Mouse (Mus musculus): ENCODE results near the gene Sez6l. TPM values are rescaled to one million over a fixed set of nuclear protein-coding genes. Genes with fewer than 3 reads are reported as not detected.

Sez6l gene
- total RNA-seq, 4 experiments from 2014 or later = 193 to 229 (median 215) TPM

GRCm38 (mm10) chr5:112535868-112536267, 41.1 kb downstream of the Sez6l start:
- DNase-seq (ENCODE audit: low spot score in 2 of 2) = no peak

DNA sequence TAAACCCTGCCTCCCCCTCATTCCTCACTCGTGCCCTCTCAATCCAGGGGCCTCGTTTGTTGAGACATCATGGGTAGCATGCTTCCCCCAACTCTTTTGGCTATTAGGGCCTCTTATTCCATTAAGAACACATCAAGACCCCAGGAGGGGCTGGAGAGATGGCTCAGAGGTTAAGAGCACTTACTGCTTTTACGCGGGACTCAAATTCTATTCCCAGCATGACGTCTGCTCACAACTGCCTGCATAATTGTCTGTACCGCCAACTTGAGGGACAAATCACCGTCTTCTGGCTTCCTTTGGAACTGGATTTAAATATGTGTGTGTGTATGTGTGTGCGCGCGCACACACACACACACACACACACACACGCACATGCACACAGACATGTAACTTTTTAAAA, 42.8 kb downstream of the Sez6l start:
- no peak for DNase-seq (ENCODE audit: low spot score in 2 of 2)

DNA sequence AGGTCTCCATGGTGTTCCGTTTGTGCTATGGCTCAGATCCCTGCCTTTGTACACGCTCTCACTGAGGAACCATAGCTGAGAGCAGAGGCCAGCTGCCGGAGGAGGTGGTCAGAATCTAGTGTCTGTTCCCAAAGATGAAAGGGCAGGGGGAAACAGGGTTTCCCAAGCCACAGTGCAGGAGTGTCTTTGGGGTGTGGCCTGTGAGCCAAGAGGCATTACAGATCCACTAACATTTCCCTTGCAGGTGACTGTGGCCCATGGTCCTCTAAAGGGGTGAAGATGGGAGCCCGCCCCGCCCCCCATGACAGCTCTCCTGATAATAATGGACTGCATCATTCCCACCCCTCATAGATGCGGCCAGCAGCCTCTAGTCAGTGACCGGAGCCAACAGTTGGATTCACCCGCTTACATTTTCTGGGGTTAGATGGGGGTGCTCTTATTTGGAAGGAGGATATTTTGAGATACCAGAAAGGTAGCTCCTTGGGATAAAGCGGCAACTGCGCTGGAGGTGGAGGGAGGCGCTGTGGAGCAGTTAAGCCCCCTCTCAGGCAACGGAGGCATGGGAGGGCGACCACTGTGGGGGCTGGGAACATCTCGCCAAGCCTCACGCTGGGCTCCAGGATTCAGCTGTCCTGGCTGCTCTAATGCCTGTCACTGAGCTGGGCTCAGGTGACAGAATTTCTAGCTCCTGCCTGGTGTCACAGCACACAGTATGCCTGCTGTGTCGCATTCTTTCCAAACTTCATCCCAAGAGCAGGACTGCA, 43.5 kb downstream of the Sez6l start:
- no peak for DNase-seq (ENCODE audit: low spot score in 2 of 2)

DNA sequence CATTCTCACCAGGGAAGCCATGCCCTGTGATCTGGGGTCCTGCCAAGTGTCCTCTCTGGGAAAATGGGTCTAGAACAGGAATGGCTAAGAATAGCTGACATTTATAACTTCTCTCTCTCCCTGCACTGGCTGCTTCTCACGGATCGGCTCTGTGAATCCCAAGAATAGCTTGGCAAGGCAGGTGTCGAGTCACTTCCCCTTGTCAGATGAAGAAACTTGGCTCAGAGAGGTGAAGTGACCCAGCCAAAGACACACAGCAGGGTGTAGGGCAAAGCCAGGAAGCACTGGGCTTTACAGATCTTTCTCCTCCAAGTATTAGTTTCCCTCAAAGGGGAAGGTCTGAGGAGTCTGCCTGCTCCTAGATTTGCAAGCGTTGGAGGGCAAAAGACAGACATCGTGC, 44.1 kb downstream of the Sez6l start:
- no peak for DNase-seq (ENCODE audit: low spot score in 2 of 2)

DNA sequence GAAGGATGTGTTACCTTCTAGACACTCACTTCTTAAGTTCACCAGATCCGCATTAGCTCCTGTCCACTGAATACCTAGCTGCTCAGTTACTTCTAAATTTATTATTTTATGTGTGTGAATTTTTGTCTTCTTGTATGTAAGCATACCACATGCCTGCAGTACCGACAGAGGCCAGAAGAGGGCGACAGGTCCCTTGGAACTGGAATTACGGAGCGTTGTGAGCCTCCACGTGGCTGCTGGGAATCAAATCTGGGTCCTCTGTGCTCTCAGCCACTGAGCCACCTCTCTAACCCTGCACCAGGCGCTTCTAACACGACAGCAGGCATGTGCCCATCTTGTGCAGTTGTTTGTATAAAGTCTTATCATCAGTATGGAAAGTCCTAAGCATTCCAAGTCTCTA, 44.8 kb downstream of the Sez6l start:
- DNase-seq (ENCODE audit: low spot score in 2 of 2) = no peak

DNA sequence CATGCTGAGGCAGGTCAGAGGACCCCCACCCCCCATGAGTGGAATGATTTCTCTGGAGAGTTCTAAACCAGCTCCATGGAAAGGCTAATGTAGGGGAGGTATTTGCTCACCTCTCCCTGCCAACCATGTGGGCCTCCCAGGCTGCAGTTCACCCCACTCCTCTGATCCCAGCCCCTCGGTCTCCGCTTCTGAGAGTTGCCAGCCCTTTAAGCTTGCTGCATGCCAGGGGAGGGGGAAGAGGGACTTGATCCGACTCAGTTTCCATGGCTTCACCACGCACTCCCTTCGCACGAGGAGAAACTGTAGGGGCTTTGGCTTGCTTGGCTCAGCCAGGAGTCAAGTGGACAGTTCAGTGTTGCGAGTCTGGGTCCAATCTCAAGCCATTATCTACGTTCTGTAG, 45.9 kb downstream of the Sez6l start:
- no peak for DNase-seq (ENCODE audit: low spot score in 2 of 2)

- DNase-seq (ENCODE audit: low spot score in 2 of 2) = peak; percentile 69 to 79
Measured at GRCm38 (mm10) chr5:112526936-112527335, 50.0 kb downstream of the Sez6l start.

- DNase-seq (ENCODE audit: low spot score in 2 of 2) = no peak
Measured at GRCm38 (mm10) chr5:112526435-112526834, 50.5 kb downstream of the Sez6l start.

GRCm38 (mm10) chr5:112525980-112526379, 51.0 kb downstream of the Sez6l start:
- no peak for DNase-seq (ENCODE audit: low spot score in 2 of 2)

- no peak for DNase-seq (ENCODE audit: low spot score in 2 of 2)
Measured at GRCm38 (mm10) chr5:112525271-112525670, 51.7 kb downstream of the Sez6l start.

- no peak for DNase-seq (ENCODE audit: low spot score in 2 of 2)
Measured at GRCm38 (mm10) chr5:112523796-112524195, 53.2 kb downstream of the Sez6l start.

GRCm38 (mm10) chr5:112523331-112523730, 53.7 kb downstream of the Sez6l start:
- DNase-seq (ENCODE audit: low spot score in 2 of 2) = no peak

DNA sequence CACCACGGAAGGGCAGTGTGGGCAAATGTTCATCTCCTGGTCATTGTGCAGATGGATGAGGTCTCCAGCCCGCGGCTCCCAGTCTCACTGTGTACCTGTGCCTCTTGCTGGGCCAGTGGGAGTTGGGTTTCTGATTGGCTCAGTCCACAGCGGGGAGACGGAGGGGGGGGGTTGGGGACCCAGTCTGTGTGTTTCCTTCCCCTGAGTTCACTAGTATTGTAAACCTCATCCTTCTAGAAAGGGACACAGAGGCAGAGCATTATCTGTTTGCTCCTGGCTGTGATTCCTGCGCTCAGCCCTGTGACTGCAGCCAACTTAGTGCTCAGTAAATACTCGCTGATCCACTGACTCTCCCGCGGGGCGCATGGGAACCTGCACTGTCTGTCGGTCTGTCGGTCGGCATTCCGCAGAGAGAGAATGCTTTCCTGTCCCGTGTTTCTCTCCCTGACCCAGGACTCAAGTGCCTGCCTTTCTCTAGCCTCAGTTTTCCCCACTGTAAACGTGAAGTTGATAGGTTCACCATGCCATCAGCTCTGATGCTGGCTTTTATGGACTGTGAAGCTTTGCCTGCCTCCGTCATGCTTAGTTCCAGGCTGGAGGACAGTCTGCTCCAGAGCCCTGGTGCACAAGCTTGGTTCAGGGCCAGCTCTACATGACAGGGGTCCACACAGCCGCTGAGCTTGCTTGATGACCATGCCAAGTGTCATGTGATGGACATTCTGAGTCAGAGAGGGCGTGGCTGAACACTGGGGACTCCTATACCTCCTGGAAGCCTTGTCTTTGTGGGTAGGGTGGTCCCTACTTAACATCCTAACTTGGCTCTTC, 55.1 kb downstream of the Sez6l start:
- DNase-seq (ENCODE audit: low spot score in 2 of 2) = no peak

- no peak for DNase-seq (ENCODE audit: low spot score in 2 of 2)
Measured at GRCm38 (mm10) chr5:112520826-112521702, 55.9 kb downstream of the Sez6l start.

GRCm38 (mm10) chr5:112518773-112519172, 58.2 kb downstream of the Sez6l start:
- DNase-seq (ENCODE audit: low spot score in 2 of 2) = no peak

DNA sequence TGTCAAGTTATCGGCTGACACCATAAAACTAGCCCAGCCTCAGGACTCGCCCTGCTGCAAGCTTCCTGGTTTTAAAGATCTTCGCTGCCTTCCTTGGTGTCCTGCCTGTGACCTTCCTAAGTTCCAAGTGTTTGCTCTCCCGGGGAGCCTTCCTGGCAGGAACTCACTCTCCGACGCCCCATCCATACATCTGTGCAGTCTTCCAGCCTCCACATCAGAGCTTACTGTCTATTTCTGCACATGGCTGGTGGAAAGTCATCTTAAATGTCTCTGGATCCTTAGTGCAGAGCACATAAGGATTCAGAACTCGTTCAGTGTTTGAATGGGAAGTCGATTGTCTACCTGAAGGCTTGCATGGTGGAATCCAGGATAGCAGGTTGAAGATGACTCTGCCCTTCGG, 59.5 kb downstream of the Sez6l start:
- no peak for DNase-seq (ENCODE audit: low spot score in 2 of 2)

GRCm38 (mm10) chr5:112516527-112516926, 60.5 kb downstream of the Sez6l start:
- no peak for DNase-seq (ENCODE audit: low spot score in 2 of 2)

- peak; percentile 49 to 65 for DNase-seq (ENCODE audit: low spot score in 2 of 2)
Measured at GRCm38 (mm10) chr5:112510351-112510750, 66.6 kb downstream of the Sez6l start.

DNA sequence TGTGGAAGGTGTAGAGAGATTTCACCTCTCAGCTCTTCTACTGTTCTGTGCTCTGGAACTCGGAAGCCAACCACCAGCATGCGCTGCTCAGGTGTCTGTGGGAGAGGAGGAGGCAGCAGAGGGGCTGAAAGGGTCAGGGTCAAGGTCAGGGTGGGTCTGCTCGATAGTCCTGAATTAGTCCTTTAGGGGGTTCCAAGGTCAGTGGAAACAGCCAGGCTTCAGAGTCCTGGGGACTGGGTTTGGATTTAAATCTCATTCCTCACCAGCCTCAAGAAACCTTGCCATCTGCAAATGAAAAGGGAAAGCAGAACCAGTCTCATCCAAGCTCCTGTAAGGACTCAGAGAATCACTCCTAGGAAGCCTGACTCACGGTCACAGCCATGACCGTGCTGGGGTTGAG, 67.1 kb downstream of the Sez6l start:
- DNase-seq (ENCODE audit: low spot score in 2 of 2) = no peak

DNA sequence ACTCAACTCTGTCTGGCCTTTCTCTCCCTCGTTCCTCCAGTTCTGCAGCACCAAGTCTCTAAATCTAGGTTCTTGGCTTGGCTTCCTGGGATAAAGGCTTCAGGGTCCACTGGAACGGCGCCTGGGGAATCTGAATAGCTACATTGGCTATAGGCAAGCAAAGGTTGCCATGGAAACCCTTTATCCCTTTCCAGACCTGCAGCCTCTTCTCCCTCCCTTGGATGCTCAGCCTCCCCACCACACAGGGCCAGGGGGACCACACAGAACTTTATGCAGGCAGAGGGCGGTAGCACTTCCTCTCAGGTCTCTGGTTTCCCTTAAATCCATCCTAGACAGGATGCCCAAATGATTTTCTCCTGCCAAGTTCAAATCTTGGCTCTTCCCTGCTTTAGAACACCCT, 71.4 kb downstream of the Sez6l start:
- DNase-seq (ENCODE audit: low spot score in 2 of 2) = no peak

DNA sequence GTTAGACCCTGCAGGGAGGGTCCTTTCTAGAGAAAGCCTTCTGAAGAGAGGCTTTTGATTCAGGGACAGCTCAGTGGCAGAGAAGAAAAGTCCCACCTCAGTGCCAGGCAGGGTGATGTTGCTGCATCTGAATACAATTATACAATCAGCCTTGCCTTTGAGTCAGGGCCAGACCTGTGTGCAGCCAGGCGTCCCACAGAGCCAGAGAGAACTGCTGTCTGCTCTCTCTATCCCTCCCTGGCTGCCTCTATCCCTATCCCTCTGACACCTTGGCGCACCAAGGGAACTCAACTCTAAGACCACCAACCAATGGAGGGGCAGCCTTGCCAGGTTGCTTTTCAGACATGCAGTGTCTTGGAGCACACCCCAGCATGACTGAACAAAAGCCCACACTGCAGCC, 75.6 kb downstream of the Sez6l start:
- no peak for DNase-seq (ENCODE audit: low spot score in 2 of 2)
